Mouse (Mus musculus): ENCODE measurements around the gene Eva1b. TPM values are rescaled to one million over a fixed set of nuclear protein-coding genes. Genes with fewer than 3 reads are reported as not detected.

The Eva1b gene
- polyA plus RNA-seq, 1 experiment from 2014 or later, result 29.0 TPM

DNA sequence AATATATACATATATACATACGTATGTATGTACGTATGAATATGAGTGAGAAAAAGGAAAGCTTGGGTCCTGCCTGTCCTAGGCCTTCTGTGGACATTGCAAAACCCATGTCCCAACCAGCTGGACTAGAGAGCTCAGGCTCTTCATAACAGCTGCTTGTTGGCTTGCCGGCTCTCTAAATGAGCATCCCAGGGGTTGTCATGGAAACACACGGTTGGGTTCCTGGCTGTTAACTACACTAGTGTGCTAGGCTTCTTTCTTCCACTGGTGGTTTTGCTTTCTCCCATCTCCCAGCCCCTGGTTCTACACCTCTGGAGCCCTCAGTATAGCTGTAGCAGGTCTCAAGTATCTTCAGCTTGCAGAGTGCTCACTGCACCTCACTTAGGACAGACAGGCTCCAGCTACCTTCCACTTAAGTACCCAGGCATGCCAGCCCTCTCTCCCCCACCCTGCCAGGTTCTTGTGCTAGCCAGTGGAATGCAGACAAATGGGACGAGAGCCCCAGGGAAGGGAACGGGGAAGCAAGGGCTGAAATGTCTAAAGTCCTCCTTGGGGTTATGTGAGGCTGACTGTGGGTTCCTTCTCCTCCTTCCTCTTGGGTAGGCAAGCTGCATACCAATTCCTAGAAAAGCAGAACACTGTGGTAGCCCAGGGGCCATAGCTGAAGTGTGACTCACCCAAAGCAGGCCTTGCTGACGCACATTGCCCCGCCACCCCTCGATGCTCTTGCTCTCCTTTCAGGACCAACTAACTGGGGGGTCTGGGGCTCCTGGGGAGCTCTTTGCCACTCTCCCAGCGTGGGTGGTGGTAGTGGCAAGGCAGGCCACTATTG, 16.0 kb upstream of the Eva1b start:
- H3K4me2 ChIP-seq (replicated peaks; ENCODE audit: low read depth), result 0 out of 2 replicates have a peak overlapping the region, but pooled peaks have one; percentile 3
- no peaks in the 10 kb centered on the region for H3K9me3 ChIP-seq (ENCODE audit: control insufficient read depth)
- no peak for TF ChIP-seq CTCF (IDR thresholded peaks at IDR 0.05; ENCODE audit: low read depth)
- 62% methylated on average over 10 of the region's 10 CpGs for WGBS
- H3K9ac ChIP-seq (ENCODE audit: low read depth, low read length), result no peak overlapping the region
- H3K4me1 ChIP-seq (replicated peaks; ENCODE audit: control insufficient read depth, insufficient read depth, low read length), result no peaks in the 10 kb centered on the region
- H3K4me3 ChIP-seq (ENCODE audit: low read depth, low read length), result no peak overlapping the region
- peak overlapping the region; percentile 31 for H3K27ac ChIP-seq (ENCODE audit: low read depth, low read length)
- no peak for ATAC-seq
- no peaks in the 10 kb centered on the region for H3K27me3 ChIP-seq (replicated peaks; ENCODE audit: control insufficient read depth, insufficient read depth, low read length)
- H3K36me3 ChIP-seq (ENCODE audit: control insufficient read depth, insufficient read depth), result peaks cover 67% of the 10 kb centered on the region

DNA sequence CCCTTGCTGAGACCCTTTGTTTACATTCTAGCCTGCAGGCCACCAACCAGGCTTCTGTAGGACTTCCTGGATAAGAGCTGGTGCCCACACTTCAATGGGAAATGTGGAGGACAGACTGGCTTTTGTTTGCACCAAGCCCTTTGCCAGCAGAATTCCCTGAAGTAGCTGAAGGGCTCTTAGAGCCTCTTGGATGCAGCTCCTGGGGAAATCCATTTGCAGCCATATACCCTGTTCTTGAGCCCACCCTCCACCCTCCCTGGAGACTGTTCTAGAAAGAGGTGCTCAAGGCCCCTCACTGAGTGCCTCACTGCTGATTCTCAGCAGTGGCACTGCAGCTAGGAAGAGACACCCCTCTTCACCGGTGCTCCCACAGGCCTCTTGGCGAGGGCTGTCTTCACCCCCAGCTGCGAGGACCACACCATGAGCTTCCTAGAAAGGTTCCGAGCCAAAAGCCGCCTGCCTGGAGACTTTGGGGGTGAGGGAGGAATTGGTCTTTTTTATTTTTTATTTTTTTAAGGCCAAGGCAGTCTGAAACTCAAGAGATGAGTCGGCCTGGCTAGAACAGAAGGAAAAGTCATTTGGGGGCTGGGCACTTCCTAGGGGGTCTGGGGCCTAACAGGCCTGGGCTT, 14.8 kb upstream of the Eva1b start:
- H3K9ac ChIP-seq (ENCODE audit: low read depth, low read length), result no peak overlapping the region
- no peaks in the 10 kb centered on the region for H3K9me3 ChIP-seq (ENCODE audit: control insufficient read depth)
- ATAC-seq, result no peak
- H3K4me1 ChIP-seq (replicated peaks; ENCODE audit: control insufficient read depth, insufficient read depth, low read length), result no peaks in the 10 kb centered on the region
- H3K27me3 ChIP-seq (replicated peaks; ENCODE audit: control insufficient read depth, insufficient read depth, low read length), result no peaks in the 10 kb centered on the region
- H3K27ac ChIP-seq (ENCODE audit: low read depth, low read length), result peak overlapping the region; percentile 31; the same call in 1 of the 2 replicates
- TF ChIP-seq CTCF (IDR thresholded peaks at IDR 0.05; ENCODE audit: low read depth), result no peak
- H3K4me3 ChIP-seq (ENCODE audit: low read depth, low read length), result no peak overlapping the region
- WGBS, result 65% methylated on average over 6 of the region's 6 CpGs
- no peak overlapping the region for H3K4me2 ChIP-seq (replicated peaks; ENCODE audit: low read depth)
- H3K36me3 ChIP-seq (ENCODE audit: control insufficient read depth, insufficient read depth), result peaks cover 69% of the 10 kb centered on the region

DNA sequence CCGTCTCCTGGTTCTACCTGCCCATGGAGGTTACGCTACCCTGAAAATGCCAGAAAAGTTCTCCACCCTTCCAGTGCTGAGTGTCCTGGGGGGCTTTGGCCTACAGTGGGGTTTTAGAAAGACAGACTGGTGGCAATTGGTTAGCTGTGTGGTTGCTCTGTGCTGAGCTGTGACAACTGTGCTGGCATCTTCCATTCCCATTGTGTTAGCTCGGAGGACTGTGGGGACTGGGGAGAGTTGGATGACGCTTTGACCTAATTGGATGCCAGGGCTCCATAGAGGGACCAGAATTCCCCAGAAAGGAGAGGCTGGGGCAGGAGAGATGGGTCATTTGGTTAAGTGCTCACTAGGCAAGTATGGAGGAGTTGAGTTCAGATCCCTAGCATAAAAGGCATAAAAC, 13.3 kb upstream of the Eva1b start:
- ATAC-seq, result no peak
- Histone ChIP-seq H3K27me3 (replicated peaks; ENCODE audit: control insufficient read depth, insufficient read depth, low read length) (no peaks in the 10 kb centered on the region), H3K4me2 (replicated peaks; ENCODE audit: low read depth) (no peak overlapping the region), H3K36me3 (ENCODE audit: control insufficient read depth, insufficient read depth) (peaks cover 71% of the 10 kb centered on the region), H3K4me3 (ENCODE audit: low read depth, low read length) (no peak overlapping the region), H3K9ac (ENCODE audit: low read depth, low read length) (no peak overlapping the region), H3K4me1 (replicated peaks; ENCODE audit: control insufficient read depth, insufficient read depth, low read length) (no peaks in the 10 kb centered on the region), H3K9me3 (ENCODE audit: control insufficient read depth) (no peaks in the 10 kb centered on the region), H3K27ac (ENCODE audit: low read depth, low read length) (no peak overlapping the region)
- 94% methylated on average over 4 of the region's 4 CpGs for WGBS
- TF ChIP-seq CTCF (IDR thresholded peaks at IDR 0.05; ENCODE audit: low read depth), result no peak

DNA sequence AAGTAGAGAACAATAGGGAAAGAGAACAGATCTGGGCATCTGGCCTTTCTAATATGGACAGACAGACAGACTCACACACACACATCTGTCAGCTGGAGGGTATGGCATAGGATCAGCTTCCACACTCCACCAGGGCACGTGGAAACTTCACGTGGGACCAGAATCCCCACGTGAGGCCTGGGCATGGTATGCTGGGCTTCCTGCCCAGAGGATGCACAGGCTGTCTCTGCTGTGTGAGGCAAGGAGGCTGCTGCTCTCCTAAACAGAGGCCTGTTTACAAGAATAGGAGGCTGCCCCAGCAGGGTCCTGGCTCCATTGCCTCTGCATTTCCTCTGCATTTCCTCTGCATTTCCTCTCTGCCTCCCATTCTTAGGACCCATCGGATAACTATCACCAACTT, 12.9 kb upstream of the Eva1b start:
- Histone ChIP-seq H3K27ac (ENCODE audit: low read depth, low read length) (no peak overlapping the region), H3K4me1 (replicated peaks; ENCODE audit: control insufficient read depth, insufficient read depth, low read length) (no peaks in the 10 kb centered on the region), H3K36me3 (ENCODE audit: control insufficient read depth, insufficient read depth) (peaks cover 72% of the 10 kb centered on the region), H3K27me3 (replicated peaks; ENCODE audit: control insufficient read depth, insufficient read depth, low read length) (no peaks in the 10 kb centered on the region), H3K4me2 (replicated peaks; ENCODE audit: low read depth) (no peak overlapping the region), H3K9me3 (ENCODE audit: control insufficient read depth) (no peaks in the 10 kb centered on the region), H3K4me3 (ENCODE audit: low read depth, low read length) (no peak overlapping the region), H3K9ac (ENCODE audit: low read depth, low read length) (no peak overlapping the region)
- ATAC-seq, result no peak
- WGBS, result 90% methylated on average over 4 of the region's 4 CpGs
- no peak for TF ChIP-seq CTCF (IDR thresholded peaks at IDR 0.05; ENCODE audit: low read depth)

DNA sequence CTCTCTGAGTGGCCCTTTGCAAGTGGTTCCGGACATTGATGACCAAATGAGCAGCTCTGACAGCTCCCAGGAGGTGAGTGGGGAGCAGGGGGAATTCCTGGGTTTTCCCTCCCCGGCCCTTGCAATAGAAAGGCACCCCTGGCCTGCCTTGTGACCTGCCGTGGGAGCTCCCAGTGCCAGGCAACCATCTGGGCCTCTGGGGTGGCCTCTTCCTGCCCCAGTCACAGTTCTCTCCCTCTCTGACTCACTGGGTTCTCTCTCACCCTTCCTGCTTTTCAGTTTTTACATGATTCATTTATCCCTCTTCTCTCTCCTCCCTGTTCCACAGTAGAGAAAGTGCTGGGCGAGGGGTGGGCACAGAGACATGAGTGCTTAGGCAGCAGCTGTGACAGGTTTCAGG, 9.8 kb upstream of the Eva1b start:
- peaks cover 71% of the 10 kb centered on the region for H3K36me3 ChIP-seq (ENCODE audit: control insufficient read depth, insufficient read depth)
- no peak for TF ChIP-seq CTCF (IDR thresholded peaks at IDR 0.05; ENCODE audit: low read depth)

DNA sequence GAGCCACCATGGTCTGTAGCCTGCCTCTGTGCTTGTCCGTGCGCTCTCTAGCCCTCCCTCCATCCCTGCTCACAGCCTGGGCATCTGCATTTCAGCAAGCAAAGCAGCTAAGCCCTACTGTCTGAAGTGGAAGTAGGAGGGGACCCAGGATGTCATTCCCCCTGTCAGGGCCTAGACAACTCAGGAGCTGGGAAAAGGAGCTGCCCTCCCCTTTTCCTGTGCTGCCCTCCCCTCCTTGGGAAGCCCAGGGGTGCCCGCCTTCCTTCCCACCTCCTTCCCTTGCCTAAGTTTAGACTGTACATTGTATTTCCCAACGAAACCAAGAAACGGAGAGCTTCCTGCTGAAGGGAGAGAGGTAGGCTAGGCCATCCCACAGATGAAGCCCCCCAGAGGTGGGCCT, 6.5 kb upstream of the Eva1b start:
- Histone ChIP-seq H3K9me3 (ENCODE audit: control insufficient read depth) (no peaks in the 10 kb centered on the region), H3K36me3 (ENCODE audit: control insufficient read depth, insufficient read depth) (peaks cover 44% of the 10 kb centered on the region), H3K27me3 (replicated peaks; ENCODE audit: control insufficient read depth, insufficient read depth, low read length) (no peaks in the 10 kb centered on the region), H3K27ac (ENCODE audit: low read depth, low read length) (no peak overlapping the region), H3K4me2 (replicated peaks; ENCODE audit: low read depth) (no peak overlapping the region), H3K4me1 (replicated peaks; ENCODE audit: control insufficient read depth, insufficient read depth, low read length) (no peaks in the 10 kb centered on the region), H3K9ac (ENCODE audit: low read depth, low read length) (no peak overlapping the region), H3K4me3 (ENCODE audit: low read depth, low read length) (no peak overlapping the region)
- 74% methylated on average over 5 of the region's 5 CpGs for WGBS
- no peak for TF ChIP-seq CTCF (IDR thresholded peaks at IDR 0.05; ENCODE audit: low read depth)
- ATAC-seq, result no peak

More for the DNA sequence above, 9.8 kb upstream of the Eva1b start:
- Histone ChIP-seq H3K27me3 (replicated peaks; ENCODE audit: control insufficient read depth, insufficient read depth, low read length) (no peaks in the 10 kb centered on the region), H3K27ac (ENCODE audit: low read depth, low read length) (no peak overlapping the region), H3K9me3 (ENCODE audit: control insufficient read depth) (no peaks in the 10 kb centered on the region), H3K9ac (ENCODE audit: low read depth, low read length) (no peak overlapping the region), H3K4me3 (ENCODE audit: low read depth, low read length) (no peak overlapping the region), H3K4me1 (replicated peaks; ENCODE audit: control insufficient read depth, insufficient read depth, low read length) (no peaks in the 10 kb centered on the region), H3K4me2 (replicated peaks; ENCODE audit: low read depth) (no peak overlapping the region)
- 87% methylated on average over 4 of the region's 4 CpGs for WGBS
- ATAC-seq, result no peak

All from intestine, postnatal 0 days (tissue).